Mouse (Mus musculus) hindbrain, embryonic 13.5 days (tissue): ENCODE results near the gene Ramp1. TPM values are rescaled to one million over a fixed set of nuclear protein-coding genes. Genes with fewer than 3 reads are reported as not detected.

Source experiments
- ATAC-seq: fragments of 200-750 bp; cut with Nextera tagmentation; 2 replicates; pipeline ENCODE4 v1.8.0; 2017; ENCODE audit warnings: moderate TSS enrichment; ENCODE audit not compliant: low FRiP score
- H3K27ac ChIP-seq: fragments of 300-500 bp; sonication (generic); 2 replicates; pipeline ENCODE4 v1.5.1; 2015; ENCODE audit warnings: inconsistent platforms, mild to moderate bottlenecking, moderate library complexity
- H3K27me3 ChIP-seq: fragments of 300-500 bp; sonication (generic); 2 replicates; pipeline ENCODE4 v1.6.1; 2015; ENCODE audit warnings: mild to moderate bottlenecking, inconsistent platforms
- H3K36me3 ChIP-seq: fragments of 300-500 bp; sonication (generic); 2 replicates; pipeline ENCODE4 v1.6.1; 2015; ENCODE audit warnings: mild to moderate bottlenecking, inconsistent platforms
- H3K4me1 ChIP-seq: fragments of 300-500 bp; sonication (generic); replicated peaks from 2 replicates; pipeline ENCODE4 v1.6.1; 2015; ENCODE audit warnings: inconsistent platforms
- H3K4me2 ChIP-seq: fragments of 300-500 bp; sonication (generic); 2 replicates; pipeline ENCODE4 v1.6.1; 2015; ENCODE audit warnings: inconsistent platforms, mild to moderate bottlenecking, moderate library complexity
- H3K4me3 ChIP-seq: fragments of 300-500 bp; sonication (generic); 2 replicates; pipeline ENCODE4 v1.5.1; 2015; ENCODE audit warnings: mild to moderate bottlenecking, inconsistent platforms
- H3K9ac ChIP-seq: fragments of 300-500 bp; sonication (generic); 2 replicates; pipeline ENCODE4 v1.6.1; 2015; ENCODE audit warnings: mild to moderate bottlenecking, inconsistent platforms
- H3K9me3 ChIP-seq: fragments of 300-500 bp; sonication (generic); 2 replicates; pipeline ENCODE4 v1.6.1; 2016; ENCODE audit warnings: inconsistent platforms
- WGBS: fragments of 180-500 bp; shearing (Covaris S2); methylation state at CpG from one replicate; pipeline ENCODE4 v1.1.7; 2015; 5-methylcytosine and 5-hydroxymethylcytosine counted together
- polyA plus RNA-seq: library from polyadenylated mRNA; unstranded; fragments of >200 nt; fragmentation: Nextera tagmentation; extraction: Ambion mirVana; gene quantifications from 2 replicates; pipeline ENCODE4 v1.2.1, GENCODE M21; 2015

Ramp1 gene
- polyA plus RNA-seq, 1 experiment from 2014 or later = 3.3 TPM

DNA sequence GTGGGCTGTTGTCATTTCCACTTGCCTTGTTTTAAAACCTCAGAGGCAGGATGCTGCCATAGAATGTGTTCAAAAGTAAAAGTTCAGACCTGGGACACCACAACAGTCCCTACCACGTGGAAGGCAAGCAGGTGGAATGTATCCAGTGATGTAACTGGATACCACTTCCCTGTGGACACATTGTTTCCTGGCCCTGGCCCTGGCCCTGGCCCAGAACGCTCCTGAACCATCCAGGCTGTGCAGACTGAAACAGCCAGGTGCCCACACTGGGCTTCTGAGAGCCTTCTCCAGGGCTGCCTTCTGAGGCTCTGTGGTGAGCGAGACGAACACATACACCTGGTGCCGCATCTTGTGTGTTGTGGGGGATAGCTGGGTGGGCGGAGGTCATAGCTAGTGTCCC is 26.0 kb downstream of the Ramp1 start:
- Histone ChIP-seq H3K4me3 (no peak overlapping the region), H3K9me3 (no peaks in the 10 kb centered on the region), H3K27ac (no peak overlapping the region), H3K4me1 (peaks cover 22% of the 10 kb centered on the region), H3K9ac (no peak overlapping the region), H3K27me3 (no peaks in the 10 kb centered on the region), H3K4me2 (no peak overlapping the region), H3K36me3 (no peaks in the 10 kb centered on the region)
- no peak for ATAC-seq
- WGBS = 84% methylated on average over 6 of the region's 6 CpGs

DNA sequence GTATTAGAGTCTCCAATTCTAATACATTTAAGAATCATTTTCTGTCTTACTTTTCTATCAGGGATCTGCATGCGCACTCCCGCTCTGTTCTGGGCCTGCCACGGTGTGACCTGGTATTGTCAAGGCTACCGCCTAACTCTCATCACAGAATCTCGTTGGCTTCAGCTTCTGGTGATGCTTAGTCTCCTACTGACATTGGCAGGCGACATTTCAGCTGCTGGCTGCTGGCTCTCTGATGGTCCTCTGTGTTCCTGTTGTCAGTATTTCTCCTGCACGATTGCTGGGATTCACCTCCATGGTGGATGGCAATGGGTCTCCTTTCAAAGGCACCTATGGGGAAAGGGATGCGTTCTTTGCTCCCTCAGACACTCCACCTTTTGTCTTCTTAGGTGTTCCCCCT is 26.7 kb downstream of the Ramp1 start:
- no peak overlapping the region for H3K27ac ChIP-seq
- H3K4me2 ChIP-seq = no peak overlapping the region
- no peak overlapping the region for H3K9ac ChIP-seq
- no peak overlapping the region for H3K4me3 ChIP-seq
- no peaks in the 10 kb centered on the region for H3K36me3 ChIP-seq
- H3K9me3 ChIP-seq = no peaks in the 10 kb centered on the region
- no peaks in the 10 kb centered on the region for H3K27me3 ChIP-seq
- 82% methylated on average over 8 of the region's 8 CpGs for WGBS
- no peak for ATAC-seq
- H3K4me1 ChIP-seq = peaks cover 28% of the 10 kb centered on the region

DNA sequence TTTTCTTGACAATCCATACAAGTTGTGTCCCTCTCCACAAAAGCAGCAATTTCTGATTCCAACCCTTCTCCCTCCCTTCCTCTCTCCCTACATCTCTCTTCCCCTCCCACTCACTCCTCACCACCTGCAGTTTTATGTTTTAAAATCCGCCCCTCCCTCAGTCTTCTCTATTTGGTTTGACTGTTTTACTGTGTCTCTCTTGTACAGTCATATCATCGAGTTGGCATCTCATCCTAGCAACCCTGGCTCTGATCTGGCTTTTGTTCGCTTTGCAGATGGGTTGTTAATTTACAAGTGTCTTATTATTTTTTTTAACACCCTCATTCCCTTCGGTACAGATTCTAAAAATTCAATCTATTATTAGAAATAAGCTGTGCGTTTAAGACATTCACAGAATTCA is 27.3 kb downstream of the Ramp1 start:
- Histone ChIP-seq H3K4me2 (no peak overlapping the region), H3K4me3 (no peak overlapping the region), H3K36me3 (no peaks in the 10 kb centered on the region), H3K4me1 (peaks cover 30% of the 10 kb centered on the region), H3K27ac (no peak overlapping the region), H3K27me3 (no peaks in the 10 kb centered on the region), H3K9ac (no peak overlapping the region), H3K9me3 (no peaks in the 10 kb centered on the region)
- ATAC-seq = no peak
- 83% methylated on average over 5 of the region's 5 CpGs for whole genome bisulfite sequencing

DNA sequence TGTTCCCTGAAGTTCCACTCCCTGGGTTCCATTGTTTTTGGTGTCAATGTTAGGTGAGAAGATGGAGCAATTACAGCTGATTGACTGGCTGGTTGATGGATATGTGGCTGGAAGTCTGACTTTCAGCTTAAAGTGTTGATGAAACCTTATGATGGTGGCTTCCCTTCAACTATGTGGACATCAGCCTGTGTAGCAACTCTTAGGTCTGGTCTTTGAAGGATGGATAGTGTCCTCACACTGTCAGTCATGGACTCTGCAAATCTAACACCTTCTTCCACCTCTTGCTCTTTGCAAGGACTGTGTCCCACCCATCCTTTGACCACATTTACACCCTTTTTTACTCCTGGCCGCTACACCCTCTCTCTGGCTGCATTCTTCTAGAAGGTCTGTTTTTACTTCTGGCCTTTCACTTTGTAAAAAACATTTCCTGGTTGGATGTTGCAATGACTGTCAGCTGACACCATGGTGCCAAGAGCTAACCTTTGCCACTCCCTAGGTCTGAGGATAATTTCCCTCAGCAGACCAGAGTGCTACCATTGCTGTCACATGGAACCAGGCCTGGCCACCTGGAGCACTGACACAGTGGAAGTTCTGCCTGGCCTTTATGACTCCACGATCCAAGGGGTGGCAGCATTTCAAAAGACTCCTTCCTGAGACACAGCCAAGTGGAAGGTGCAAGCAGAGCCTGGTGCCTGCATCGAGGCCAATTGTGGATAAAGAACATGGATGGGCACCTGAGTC is 27.9 kb downstream of the Ramp1 start:
- 72% methylated on average over 3 of the region's 3 CpGs for WGBS
- peaks cover 30% of the 10 kb centered on the region for H3K4me1 ChIP-seq
- ATAC-seq = no peak
- H3K4me2 ChIP-seq = no peak overlapping the region
- no peak overlapping the region for H3K4me3 ChIP-seq
- H3K9ac ChIP-seq = no peak overlapping the region
- H3K27me3 ChIP-seq = no peaks in the 10 kb centered on the region
- no peaks in the 10 kb centered on the region for H3K36me3 ChIP-seq
- no peaks in the 10 kb centered on the region for H3K9me3 ChIP-seq
- H3K27ac ChIP-seq = no peak overlapping the region

DNA sequence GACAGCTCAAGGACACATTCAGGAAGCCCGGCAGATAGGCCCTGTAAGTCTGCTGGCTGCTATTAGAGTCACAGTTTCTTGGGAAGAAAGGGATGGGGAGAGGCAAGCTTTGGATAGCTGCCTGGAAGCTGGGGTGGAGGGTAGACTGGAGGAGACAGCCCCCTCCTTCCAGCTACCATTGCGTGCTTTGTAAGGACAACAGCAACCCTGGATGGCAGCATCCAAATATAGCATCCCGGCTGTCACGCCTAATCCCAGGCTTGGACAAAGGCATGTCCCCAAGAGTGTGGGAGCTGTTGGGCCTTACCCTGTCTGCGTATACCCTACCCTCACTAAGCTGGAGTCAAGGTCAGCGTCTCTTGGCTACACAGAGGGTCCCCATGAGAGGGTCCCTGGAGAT is 29.7 kb downstream of the Ramp1 start:
- WGBS = 82% methylated on average over 6 of the region's 6 CpGs
- ATAC-seq = peak; percentile 83
- Histone ChIP-seq H3K27ac (peak overlapping the region; percentile 86), H3K9ac (peak overlapping the region; percentile 6; the same call in 1 of the 2 replicates), H3K4me3 (no peak overlapping the region), H3K4me1 (peaks cover 30% of the 10 kb centered on the region), H3K4me2 (no peak overlapping the region), H3K27me3 (no peaks in the 10 kb centered on the region), H3K9me3 (no peaks in the 10 kb centered on the region), H3K36me3 (no peaks in the 10 kb centered on the region)

DNA sequence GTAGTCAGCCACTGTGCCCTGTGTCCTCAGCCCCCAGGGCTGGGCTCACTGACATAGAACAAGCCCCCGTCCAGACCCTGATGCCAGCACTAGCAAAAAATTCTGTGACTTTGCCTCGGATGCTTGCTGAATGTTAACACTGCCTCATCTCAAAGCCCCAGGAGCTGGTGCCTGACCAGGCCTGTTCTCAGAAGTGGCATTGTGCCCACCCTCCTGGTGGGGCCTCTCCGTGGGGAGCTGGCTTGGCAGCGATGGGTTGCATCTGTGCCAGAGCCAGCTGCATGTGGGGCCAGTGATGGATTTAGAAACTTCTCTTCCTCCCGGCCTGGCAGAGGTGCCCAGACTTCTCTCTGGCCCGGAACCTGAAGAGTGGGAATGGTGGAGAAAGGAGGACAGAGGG is 30.2 kb downstream of the Ramp1 start:
- no peaks in the 10 kb centered on the region for H3K27me3 ChIP-seq
- WGBS = 58% methylated on average over 6 of the region's 6 CpGs
- no peaks in the 10 kb centered on the region for H3K9me3 ChIP-seq
- ATAC-seq = peak; percentile 91
- H3K27ac ChIP-seq = peak overlapping the region; percentile 86
- no peak overlapping the region for H3K4me2 ChIP-seq
- H3K36me3 ChIP-seq = no peaks in the 10 kb centered on the region
- H3K4me3 ChIP-seq = no peak overlapping the region
- peak overlapping the region; percentile 6; the same call in 1 of the 2 replicates for H3K9ac ChIP-seq
- peaks cover 30% of the 10 kb centered on the region for H3K4me1 ChIP-seq

DNA sequence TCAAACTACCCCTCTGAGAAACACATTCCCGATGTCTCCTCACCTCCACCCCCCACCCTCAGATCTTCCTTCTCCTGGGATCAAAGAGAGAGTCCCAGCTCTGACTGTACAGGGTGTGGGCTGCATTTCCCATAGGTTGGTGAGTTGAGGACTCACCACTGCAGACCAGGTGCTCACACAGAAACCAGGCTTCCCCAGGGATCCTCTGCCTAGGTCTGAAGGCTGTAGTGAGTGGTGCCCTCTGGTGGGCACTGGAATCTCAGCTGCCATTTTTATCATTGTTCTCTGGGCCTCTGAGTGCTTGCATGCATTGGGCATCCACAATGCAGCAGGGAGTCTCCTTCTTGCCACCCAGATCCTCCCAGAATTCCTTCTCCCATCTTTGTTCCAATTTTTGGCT is 31.5 kb downstream of the Ramp1 start:
- ATAC-seq = peak; percentile 44; the same call in 1 of the 2 replicates
- 76% methylated on average over 1 of the region's 1 CpGs for WGBS

DNA sequence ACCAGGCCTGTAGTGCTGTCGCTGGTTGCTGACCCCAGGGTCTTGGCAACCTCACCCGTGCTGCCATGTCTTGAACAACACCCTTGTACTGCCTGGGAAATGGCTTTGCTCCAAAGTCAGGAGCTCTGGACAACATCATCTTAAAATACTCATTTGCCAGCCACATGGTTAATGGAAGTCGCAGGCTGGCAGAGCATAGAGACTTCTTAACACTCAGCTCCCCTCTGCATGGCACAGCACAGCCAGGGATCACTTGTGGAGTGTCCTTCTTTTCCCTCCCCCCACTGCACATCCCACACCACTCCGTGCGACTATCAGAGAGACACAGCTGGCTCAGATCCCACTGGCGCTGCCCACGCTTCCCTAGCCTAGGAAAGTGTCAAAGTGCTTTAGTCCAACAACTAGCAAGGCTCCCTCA is 32.0 kb downstream of the Ramp1 start:
- Histone ChIP-seq H3K4me3 (no peak overlapping the region), H3K9me3 (no peaks in the 10 kb centered on the region), H3K4me2 (no peak overlapping the region), H3K36me3 (no peaks in the 10 kb centered on the region), H3K27me3 (no peaks in the 10 kb centered on the region), H3K9ac (no peak overlapping the region), H3K27ac (no peak overlapping the region), H3K4me1 (peaks cover 30% of the 10 kb centered on the region)
- 75% methylated on average over 7 of the region's 7 CpGs for WGBS
- no peak for ATAC-seq

More for the DNA sequence above, 31.5 kb downstream of the Ramp1 start:
- Histone ChIP-seq H3K9me3 (no peaks in the 10 kb centered on the region), H3K27me3 (no peaks in the 10 kb centered on the region), H3K4me1 (peaks cover 30% of the 10 kb centered on the region), H3K9ac (no peak overlapping the region), H3K36me3 (no peaks in the 10 kb centered on the region), H3K27ac (no peak overlapping the region; the same call in 1 of the 2 replicates), H3K4me3 (no peak overlapping the region), H3K4me2 (no peak overlapping the region)

DNA sequence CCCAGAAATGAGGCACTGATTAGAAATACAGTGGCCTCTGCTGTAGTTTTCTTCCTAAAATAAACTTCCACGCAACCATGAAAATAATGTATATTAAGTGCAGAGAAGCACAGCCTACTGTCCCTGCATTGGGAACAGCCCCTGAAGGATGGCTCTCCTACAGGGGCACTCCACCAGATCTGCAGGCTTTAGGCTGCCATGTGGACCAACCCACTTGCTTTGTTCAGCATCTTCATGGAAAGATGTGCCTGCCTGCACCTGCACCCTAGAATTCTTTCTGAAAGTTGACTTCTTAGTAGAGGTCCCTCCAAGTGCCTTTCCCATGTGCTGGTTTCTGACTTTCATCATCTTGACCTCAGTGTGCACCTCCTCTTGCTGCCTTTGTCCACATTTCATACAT is 35.6 kb downstream of the Ramp1 start:
- H3K9ac ChIP-seq = no peak overlapping the region
- no peak overlapping the region for H3K27ac ChIP-seq
- H3K4me2 ChIP-seq = no peak overlapping the region
- no peaks in the 10 kb centered on the region for H3K36me3 ChIP-seq
- ATAC-seq = no peak
- WGBS = 100% methylated on average over 1 of the region's 1 CpGs
- H3K4me3 ChIP-seq = no peak overlapping the region
- no peaks in the 10 kb centered on the region for H3K27me3 ChIP-seq
- peaks cover 11% of the 10 kb centered on the region for H3K4me1 ChIP-seq
- H3K9me3 ChIP-seq = no peaks in the 10 kb centered on the region

DNA sequence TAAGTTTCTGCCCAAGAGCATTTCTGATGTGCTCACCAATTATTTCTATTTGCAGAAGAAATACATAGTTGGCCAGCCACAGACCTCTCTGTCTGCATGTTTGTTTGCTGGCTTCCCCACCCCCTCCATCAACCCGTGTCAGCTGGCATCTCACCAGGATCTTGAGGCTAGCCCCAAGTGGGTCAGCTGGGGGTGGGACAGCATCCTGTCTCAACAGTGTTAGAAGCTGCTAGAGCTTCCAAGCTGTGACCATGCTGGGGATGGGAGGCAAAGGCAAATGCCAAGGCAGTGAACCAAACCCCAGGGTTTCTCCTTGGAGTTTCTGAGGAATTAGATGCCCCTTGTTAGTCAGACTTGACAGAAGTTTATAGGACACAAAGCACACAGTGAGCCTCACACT is 36.4 kb downstream of the Ramp1 start:
- H3K4me3 ChIP-seq = no peak overlapping the region
- H3K27ac ChIP-seq = no peak overlapping the region
- H3K4me2 ChIP-seq = no peak overlapping the region
- H3K36me3 ChIP-seq = no peaks in the 10 kb centered on the region
- no peak overlapping the region for H3K9ac ChIP-seq
- H3K4me1 ChIP-seq = peaks cover 4% of the 10 kb centered on the region
- no peak for ATAC-seq
- H3K27me3 ChIP-seq = no peaks in the 10 kb centered on the region
- H3K9me3 ChIP-seq = no peaks in the 10 kb centered on the region
- 60% methylated on average over 1 of the region's 1 CpGs for WGBS

DNA sequence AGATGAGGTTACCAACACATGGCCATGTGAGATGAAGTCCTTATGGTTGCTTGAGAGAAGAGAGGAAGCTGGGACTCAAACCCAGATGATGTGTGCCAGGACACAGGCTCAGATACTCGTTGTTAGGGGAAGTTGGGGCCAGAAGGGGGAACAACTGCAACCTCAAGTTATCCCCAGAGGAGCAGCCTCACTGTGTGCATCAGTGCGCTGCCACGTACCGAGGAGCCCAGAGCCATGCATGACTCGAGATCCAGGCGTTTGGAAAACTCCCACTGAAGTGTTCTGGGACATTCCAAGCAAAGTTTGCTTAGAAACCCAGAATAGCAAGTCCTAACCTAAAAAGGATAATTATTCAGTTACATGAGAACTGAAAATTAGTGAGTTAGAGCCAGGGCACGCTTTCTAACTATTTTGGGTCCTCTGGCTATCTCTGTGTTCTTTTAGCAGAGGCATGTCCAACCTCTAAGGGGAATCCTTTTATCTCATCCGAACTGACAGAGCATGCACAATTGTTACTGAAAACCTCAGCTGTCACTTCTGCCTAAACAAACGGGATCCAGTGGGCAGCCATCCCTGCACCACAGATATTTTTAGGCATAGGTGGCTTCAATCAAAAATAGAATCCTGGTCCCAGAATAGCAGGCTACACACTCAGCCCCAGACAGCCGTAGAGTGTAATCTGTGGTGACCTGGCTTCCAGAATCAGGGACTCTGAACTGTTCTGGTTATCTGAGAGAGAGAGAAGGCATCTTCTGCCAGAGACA is 37.1 kb downstream of the Ramp1 start:
- no peak overlapping the region for H3K9ac ChIP-seq
- H3K27me3 ChIP-seq = no peaks in the 10 kb centered on the region
- H3K36me3 ChIP-seq = no peaks in the 10 kb centered on the region
- H3K27ac ChIP-seq = no peak overlapping the region
- no peaks in the 10 kb centered on the region for H3K9me3 ChIP-seq
- WGBS = 51% methylated on average over 10 of the region's 10 CpGs
- H3K4me3 ChIP-seq = no peak overlapping the region
- no peak for ATAC-seq
- H3K4me1 ChIP-seq = no peaks in the 10 kb centered on the region; the same call in 1 of the 2 replicates
- H3K4me2 ChIP-seq = no peak overlapping the region

DNA sequence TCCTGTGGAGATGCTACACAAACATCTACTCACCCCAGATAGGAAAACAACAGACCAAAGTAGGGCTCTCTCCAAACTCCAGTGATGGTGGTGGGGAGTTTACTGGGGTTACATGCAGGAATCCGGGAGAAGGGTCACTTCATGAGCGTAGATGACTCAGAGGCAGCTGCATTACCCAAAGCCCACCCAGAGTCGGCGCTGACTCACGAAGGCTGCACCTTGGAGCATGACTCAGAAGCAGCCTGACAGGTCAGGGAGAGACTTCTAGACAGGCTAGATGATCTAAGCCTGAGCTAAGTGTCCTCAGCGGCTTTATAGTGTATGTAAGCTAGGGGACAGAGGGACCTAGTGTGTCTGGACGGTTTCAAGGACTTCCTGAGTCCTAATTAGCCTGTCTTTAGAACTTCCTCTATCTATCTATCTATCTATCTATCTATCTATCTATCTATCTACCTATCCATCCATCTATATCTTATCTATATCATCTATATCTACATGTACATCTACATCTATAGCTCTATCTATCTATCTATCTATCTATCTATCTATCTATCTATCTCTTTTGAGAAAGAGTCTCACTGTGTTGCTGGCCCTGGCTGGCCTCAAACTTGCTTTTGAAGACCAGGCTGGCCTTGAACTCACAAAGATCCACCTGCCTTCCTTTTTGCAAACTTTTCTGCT is 40.2 kb downstream of the Ramp1 start:
- H3K4me1 ChIP-seq = no peaks in the 10 kb centered on the region
- no peaks in the 10 kb centered on the region for H3K27me3 ChIP-seq
- 89% methylated on average over 7 of the region's 7 CpGs for WGBS
- no peak overlapping the region for H3K27ac ChIP-seq
- no peak overlapping the region for H3K9ac ChIP-seq
- no peaks in the 10 kb centered on the region for H3K36me3 ChIP-seq
- H3K4me3 ChIP-seq = no peak overlapping the region
- H3K9me3 ChIP-seq = no peaks in the 10 kb centered on the region
- no peak overlapping the region for H3K4me2 ChIP-seq
- ATAC-seq = no peak
